Mouse (Mus musculus) ZHBTc4 (cell line): ENCODE results near the gene Pde4c.

Source experiments
- DNase-seq: peaks from one replicate; pipeline ENCODE4 v3.0.0-alpha.2; 2011; ENCODE audit warnings: low read depth, low spot score

The Pde4c gene

DNA sequence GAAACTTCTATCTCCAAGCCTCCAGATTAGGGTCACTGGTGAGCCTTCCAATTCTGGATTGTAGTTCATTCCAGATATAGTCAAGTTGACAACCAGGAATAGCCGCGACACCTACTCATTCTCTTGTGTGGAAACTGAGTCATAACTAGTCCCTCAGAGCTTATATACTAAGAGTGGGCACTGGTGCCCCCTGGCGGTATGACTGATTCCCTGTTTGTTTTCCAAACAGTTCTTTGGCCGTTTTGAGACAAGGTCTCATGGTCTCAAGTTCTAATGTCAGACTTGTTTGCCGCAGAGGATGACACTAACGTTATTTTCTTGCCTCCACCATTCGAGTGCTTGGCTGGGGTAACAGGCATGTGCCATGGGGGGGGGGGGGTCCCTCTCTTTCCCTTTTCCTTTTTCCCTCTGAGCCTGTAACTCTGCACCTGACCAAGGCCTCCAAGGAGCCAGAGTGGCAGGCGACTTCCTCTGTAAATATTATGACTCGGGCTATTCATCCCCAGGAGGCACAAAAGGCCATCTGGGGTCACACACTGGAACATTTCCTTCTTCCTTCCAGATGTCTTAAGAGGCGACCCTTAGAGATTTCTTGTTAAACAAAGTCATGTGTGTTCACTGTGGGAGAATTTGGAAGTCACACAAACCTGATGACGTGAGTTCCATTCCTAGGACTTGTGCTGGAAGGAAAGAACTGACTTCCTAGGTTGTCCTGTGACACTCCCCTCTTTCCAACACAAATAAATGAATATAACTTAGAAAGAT lies 28.7 kb downstream of the Pde4c start:
- peak; percentile 80 for DNase-seq

GRCm38 (mm10) chr8:70753151-70753550 lies 29.6 kb downstream of the Pde4c start:
- peak; percentile 59 for DNase-seq

DNA sequence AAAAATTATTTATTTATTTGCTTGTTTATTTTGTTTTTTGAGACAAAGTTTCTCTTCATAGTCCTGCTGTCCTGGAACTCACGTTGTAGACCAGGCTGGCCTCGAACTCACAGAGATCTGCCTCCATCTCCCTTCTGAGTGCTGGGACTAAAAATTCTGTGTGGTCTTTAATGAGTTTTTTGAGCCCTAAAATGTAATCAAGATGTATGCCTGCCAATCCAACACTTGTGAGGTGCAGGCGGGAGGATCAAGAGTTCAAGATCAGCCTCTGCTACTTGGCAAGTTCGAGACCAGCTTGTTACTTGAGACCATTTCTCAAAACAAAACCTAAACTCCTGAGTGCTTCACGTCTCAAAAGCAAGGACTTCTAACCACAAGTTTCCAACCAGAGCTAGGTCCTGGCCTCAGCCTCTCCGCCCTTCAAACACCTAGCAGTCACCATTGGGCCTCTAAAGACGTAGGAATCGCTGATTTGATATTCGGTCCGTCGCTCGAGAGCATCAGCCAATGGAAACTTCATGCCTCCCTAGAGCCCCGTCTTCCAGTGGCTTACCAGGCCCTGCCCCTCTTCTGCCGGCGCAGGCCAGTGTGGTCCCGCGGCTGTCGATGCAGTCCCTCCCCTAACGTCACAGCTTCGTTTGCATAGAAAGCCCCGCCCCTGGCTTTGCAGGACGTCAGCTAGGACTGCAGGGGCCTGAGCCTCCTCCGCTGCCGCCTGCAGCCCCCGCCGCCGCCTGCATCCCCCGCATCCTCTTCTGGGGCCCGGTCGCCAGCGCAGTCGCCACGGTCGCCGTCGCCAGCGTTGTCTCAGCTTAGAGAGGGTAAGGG lies 30.7 kb downstream of the Pde4c start, which contains the start of gene Rab3a:
TSS of gene Rab3a (plus strand) at position 637 of the 828 bp plus-strand sequence.
- peak; percentile 99 for DNase-seq

DNA sequence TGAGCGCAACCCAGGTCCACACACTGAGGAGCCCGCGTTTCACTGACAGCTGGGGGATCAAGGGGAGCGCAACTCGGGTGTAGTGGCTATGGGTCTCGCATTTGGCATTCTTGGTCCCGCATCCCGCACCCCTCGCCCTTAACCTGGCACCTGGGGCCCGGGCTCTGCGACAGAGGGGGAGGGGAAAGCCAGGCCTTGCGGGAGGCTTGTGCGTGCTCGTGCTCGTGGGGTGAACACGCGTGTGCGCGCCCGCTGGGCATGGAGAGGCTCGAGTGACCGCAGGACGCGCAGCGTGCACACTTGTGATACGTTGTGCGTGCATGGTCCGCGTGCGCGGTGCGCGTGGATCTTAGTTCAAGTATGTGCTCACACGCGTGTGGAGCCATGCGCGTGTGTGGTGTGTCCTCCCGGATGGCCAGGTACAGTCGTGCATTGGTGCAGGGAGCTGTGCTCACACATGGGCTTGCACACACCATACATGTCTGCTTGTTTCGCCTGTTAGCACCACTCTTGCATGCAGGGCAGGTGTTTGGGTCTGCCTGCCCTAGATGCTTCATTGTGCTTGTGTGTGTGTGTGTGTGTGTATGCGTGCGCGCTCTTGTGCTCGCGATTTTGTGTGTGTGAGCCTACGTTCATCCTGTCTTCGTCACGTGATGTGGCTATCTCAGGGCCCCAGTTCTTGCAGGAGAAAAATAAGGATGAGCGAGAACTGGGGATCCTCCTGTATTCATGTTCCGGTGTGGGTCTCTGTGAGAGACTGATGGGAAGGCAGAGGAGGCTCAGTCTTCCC lies 31.5 kb downstream of the Pde4c start:
- DNase-seq, result no peak

- no peak for DNase-seq
Observed at GRCm38 (mm10) chr8:70755661-70756475, 32.3 kb downstream of the Pde4c start.

- DNase-seq, result no peak
Observed at GRCm38 (mm10) chr8:70756476-70757040, 33.0 kb downstream of the Pde4c start.

- DNase-seq, result peak; percentile 68
Observed at GRCm38 (mm10) chr8:70757523-70758307, 34.2 kb downstream of the Pde4c start.

DNA sequence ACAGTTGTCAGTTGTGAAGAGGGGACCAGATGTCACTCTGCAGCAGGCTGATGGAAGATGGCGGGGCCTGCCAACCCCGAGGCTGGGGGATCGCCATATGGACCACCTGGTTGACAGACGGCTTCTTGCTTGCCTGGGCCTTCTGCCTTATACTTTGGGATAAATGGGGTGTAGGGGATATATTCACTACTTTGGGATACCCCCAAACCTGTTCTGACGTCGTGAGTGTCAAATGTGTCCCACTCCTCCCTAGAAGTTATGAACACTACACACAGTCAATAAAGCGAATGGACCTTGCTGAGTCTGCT lies 34.7 kb downstream of the Pde4c start:
- DNase-seq, result no peak

- peak; percentile 89 for DNase-seq
Observed at GRCm38 (mm10) chr8:70758616-70759561, 35.4 kb downstream of the Pde4c start.

DNA sequence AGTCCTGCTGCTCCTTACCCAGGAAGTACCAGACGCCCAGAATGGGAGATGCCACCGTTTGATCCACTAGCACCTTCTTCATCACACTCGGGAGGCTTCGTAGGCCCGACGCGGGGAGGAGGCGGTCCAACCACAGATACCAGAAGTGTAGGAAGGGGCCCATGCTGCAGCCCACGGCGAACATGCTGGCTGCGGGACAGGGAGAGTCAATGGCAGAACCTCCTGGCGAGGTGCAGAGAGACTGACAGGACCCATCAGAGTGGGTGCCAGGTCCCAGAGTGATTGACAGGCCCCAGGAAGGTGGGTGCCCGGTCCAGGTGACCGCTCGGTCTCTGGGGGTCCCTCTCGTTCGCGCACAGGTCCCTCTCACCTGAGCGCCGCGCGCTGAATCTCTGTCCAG lies 36.8 kb downstream of the Pde4c start:
- no peak for DNase-seq

- peak; percentile 100 for DNase-seq
Observed at GRCm38 (mm10) chr8:70760775-70761406, 37.4 kb downstream of the Pde4c start, which contains the start of gene Mpv17l2. Gene Mpv17l2 (minus strand): TSS chr8:70760946.

- DNase-seq, result peak; percentile 70
Observed at GRCm38 (mm10) chr8:70762118-70762517, 38.6 kb downstream of the Pde4c start.

DNA sequence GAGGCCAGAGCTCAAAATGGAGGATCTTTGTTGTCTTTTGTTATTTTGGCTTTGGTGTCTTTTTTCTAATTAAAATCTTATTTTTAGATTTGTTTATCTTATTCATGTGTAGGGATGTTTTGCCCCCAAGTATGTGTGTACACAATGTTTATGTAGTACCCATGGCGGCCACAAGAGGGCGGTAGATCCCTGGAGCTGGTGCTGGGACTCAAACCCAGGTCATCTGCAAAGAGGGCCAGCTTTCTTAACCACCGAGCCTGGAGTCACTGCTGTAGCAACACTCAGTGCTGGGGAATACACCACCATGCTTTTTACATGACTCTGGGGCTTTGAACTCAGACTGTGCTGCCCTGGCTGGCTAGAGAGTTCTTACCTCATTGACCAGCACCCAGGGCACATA lies 39.8 kb downstream of the Pde4c start:
- peak; percentile 79 for DNase-seq

DNA sequence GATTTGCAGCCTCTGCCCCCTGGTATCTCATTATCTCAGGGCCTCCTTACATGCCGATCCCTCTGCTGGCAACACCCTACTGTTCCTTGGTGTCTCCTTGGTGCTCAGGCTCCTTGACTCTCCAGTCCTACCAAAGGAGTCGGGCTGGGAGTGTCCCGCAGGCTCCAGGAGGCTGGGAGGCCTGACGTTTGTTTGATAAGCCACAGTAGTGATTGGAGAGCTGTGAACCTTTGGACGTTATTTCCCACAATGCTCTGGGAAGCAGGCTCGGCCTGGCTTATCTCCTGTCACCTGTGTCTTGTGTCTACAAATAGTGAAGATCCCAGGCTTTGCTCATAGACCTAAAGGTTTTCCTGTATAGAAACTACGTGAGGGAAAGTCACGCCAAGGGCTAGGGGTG lies 40.5 kb downstream of the Pde4c start:
- no peak for DNase-seq

DNA sequence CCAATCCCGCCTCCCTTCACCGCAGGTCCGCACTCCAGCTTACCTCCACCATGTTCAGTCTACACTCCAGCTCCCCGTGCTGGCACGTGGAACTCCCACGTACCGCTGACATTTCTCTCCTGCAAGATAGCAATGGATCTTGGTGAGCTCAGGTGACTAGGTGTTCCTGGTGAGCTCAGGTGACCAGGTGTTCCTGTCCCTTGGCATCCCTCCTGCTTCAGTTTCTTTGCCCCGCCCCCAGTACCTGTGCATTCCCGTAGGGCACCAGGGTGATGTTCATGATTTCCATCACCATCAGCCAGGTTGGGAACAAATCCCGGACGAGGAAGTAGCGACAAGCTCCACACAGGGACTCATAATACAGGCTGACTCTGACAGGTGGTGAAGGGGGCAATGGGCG lies 41.2 kb downstream of the Pde4c start:
- DNase-seq, result no peak

DNA sequence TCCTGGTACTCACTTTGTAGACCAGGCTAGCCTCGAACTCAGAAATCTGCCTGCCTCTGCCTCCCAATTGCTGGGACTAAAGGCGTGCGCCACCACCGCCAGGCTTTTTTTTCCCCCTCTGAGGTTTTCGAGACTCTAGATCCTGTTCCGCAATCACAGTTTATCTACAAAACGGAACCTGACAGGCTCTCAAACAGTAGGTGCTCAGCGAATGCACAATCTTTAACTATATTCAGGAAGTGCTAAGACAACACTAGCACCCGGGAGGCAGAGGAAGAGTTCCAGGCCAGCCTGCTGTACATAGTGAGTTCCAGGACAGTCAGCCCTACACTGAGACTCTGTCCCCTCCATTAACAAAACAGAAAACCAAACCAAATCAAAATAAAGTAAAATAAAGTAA lies 41.8 kb downstream of the Pde4c start:
- DNase-seq, result no peak

DNA sequence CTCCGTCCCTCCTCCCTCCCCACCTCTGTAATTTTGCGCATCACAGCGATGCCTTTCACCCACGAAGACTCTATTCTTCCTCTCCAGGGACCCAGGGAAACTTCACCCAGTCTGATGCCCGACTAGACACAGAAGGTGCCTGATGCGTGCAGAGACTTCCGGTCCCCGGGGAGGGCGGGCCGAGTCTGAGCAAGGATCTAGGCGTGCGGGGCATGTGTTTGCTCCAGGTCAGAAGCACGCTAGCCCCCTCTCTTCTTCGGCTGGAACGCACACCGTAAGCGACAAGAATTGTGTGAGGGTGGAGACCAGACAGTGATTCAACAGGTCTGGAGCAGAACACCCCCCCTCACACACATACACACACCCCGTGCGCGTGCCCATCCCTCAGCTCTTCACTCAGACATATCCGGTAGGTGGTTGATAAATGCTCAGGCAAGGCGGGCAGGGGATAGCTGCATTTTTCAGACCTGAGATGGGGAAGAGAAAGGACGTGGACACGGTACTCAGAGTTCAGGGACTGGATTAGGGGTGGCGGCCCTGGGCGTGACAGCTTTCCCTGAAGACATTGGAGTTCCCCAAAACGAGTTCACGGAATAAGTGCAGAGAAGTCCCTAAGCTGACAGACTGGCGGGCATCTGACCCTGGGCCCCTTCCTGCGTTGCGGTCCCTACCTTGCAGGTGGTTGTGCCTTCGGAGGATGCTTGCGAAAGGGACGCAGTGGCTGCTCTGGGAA lies 42.5 kb downstream of the Pde4c start:
- DNase-seq, result peak; percentile 53
